Mouse (Mus musculus) urinary bladder, adult 2 months (tissue): ENCODE data around the gene Olfr811. TPM values are rescaled to one million over a fixed set of nuclear protein-coding genes. Genes with fewer than 3 reads are reported as not detected.

ENCODE experiments used
- DNase-seq: peaks from one replicate; pipeline ENCODE4 v3.0.0; 2022; ENCODE audit warnings: low spot score
- polyA plus RNA-seq: library from polyadenylated mRNA; depleted of rRNA; stranded (reverse); fragments of >200 nt; gene quantifications from 2 replicates; pipeline ENCODE4 v1.2.3, GENCODE M21; 2012; rRNA removed

Gene Olfr811
- polyA plus RNA-seq, result not detected in 2 replicates

- no peak for DNase-seq
Observed at GRCm38 (mm10) chr10:129804296-129804695, at the start of gene Olfr811. TSS of gene Olfr811 (minus strand) at chr10:129804396.

DNA sequence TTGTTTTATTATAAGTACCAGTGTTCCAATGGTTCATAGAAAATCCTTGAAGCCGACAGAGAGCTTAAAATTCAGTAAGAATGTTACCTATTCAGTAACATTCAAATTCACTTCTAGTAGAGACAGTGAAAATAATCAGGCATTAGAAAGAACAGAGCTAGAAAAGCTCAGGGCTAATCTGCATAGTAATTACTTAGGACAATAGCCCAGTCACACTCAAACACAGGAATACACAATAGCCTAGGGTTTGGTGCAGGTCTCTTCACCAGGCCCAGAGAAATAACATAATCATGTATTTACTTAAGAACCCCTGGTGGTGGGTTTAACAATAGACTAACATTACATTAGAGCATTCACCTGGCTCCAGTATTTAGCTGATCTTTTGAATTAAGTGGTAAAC, 43.1 kb upstream of the Olfr811 start:
- no peak for DNase-seq

DNA sequence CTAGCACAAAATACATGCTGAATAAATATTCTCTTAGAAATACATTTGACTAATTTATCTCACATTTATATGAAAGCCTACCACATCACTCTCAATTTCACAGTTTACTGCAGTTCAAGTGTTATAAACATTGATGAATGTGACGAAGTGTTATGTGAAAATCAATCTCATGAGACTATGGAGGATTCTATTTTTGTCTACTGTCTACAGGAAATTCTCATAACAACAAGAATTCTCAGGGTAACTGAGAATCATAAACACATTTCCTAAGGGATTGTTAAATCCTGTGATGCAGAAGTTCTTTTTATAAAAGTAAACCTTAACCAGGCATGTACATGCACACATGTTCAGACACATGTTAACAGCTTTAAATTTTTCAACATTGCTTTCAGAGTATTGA, 41.8 kb upstream of the Olfr811 start, which contains the start of gene Olfr812:
Olfr812 (minus strand) TSS at position 101 of the 400 bp plus-strand sequence.
- DNase-seq, result no peak

DNA sequence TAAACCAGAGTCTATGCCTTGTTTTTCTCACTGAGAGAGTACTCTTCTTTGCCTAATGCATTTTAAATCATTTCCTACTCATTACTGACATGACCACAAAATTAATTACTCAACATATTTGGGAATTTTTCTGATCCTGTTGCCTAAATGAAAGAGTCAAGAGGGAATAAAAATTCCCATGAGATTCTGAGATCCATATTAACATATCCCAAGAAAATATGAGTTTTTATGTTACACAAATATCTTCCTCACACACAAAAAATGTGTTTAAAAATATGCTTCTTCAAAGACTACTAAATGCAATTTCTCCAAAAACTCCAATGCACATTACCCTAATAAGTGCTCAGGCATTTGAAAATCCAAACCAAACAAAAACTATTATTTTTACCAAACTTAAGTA, 9.4 kb downstream of the Olfr811 start, which contains the start of gene Olfr810:
Olfr810 (minus strand) TSS at position 101 of the 400 bp plus-strand sequence.
- no peak for DNase-seq

- DNase-seq, result no peak
Observed at GRCm38 (mm10) chr10:129778123-129778522, 26.1 kb downstream of the Olfr811 start.

- DNase-seq, result no peak
Observed at GRCm38 (mm10) chr10:129774338-129774737, 29.9 kb downstream of the Olfr811 start, which contains the start of gene Olfr809. TSS of gene Olfr809 (plus strand) at chr10:129774638.

GRCm38 (mm10) chr10:129765182-129765581, 39.0 kb downstream of the Olfr811 start, which contains the start of gene Olfr808:
TSS of gene Olfr808 (plus strand) at chr10:129765482.
- DNase-seq, result no peak

- DNase-seq, result no peak
Observed at GRCm38 (mm10) chr10:129757693-129758092, 46.5 kb downstream of the Olfr811 start, which contains the start of gene Olfr807. TSS of gene Olfr807 (minus strand) at chr10:129757793.

Other genes with a start within 250 kb of the Olfr811 start
- not detected in 2 replicates for gene Olfr794, start 236.7 kb downstream of the Olfr811 start, polyA plus RNA-seq
- not detected in 2 replicates for gene Olfr796, start 191.8 kb downstream of the Olfr811 start, polyA plus RNA-seq
- gene Olfr798, start 176.5 kb downstream of the Olfr811 start, polyA plus RNA-seq, result not detected in 2 replicates
- not detected in 2 replicates for gene Olfr799, start 166.9 kb downstream of the Olfr811 start, polyA plus RNA-seq
- not detected in 2 replicates for gene Olfr800, start 146.7 kb downstream of the Olfr811 start, polyA plus RNA-seq
- not detected in 2 replicates for gene Olfr801, start 130.5 kb downstream of the Olfr811 start, polyA plus RNA-seq
- gene Olfr802, start 116.2 kb downstream of the Olfr811 start, polyA plus RNA-seq, result not detected in 2 replicates
- not detected in 2 replicates for gene Olfr803, start 110.1 kb downstream of the Olfr811 start, polyA plus RNA-seq
- gene Olfr804, start 101.2 kb downstream of the Olfr811 start, polyA plus RNA-seq, result not detected in 2 replicates
- gene Olfr805, start 75.0 kb downstream of the Olfr811 start, polyA plus RNA-seq, result not detected in 2 replicates
- gene Olfr806, start 62.5 kb downstream of the Olfr811 start, polyA plus RNA-seq, result not detected in 2 replicates
- not detected in 2 replicates for gene Olfr807, start 46.6 kb downstream of the Olfr811 start, polyA plus RNA-seq
- gene Olfr808, start 38.9 kb downstream of the Olfr811 start, polyA plus RNA-seq, result not detected in 2 replicates
- gene Olfr809, start 29.8 kb downstream of the Olfr811 start, polyA plus RNA-seq, result not detected in 2 replicates
- gene Olfr810, start 9.5 kb downstream of the Olfr811 start, polyA plus RNA-seq, result not detected in 2 replicates
- not detected in 2 replicates for gene Olfr812, start 41.7 kb upstream of the Olfr811 start, polyA plus RNA-seq
- gene Olfr813, start 51.0 kb upstream of the Olfr811 start, polyA plus RNA-seq, result not detected in 2 replicates
- gene Olfr814, start 75.5 kb upstream of the Olfr811 start, polyA plus RNA-seq, result not detected in 2 replicates
- gene Olfr815, start 101.5 kb upstream of the Olfr811 start, polyA plus RNA-seq, result not detected in 2 replicates
- not detected in 2 replicates for gene Olfr816, start 111.2 kb upstream of the Olfr811 start, polyA plus RNA-seq
- gene Olfr818, start 144.7 kb upstream of the Olfr811 start, polyA plus RNA-seq, result not detected in 2 replicates
- not detected in 2 replicates for gene Olfr819, start 162.9 kb upstream of the Olfr811 start, polyA plus RNA-seq
- not detected in 2 replicates for gene Olfr247, start 171.7 kb upstream of the Olfr811 start, polyA plus RNA-seq
- not detected in 2 replicates for gene Gm10310, start 180.7 kb upstream of the Olfr811 start, polyA plus RNA-seq
- gene Olfr820, start 208.2 kb upstream of the Olfr811 start, polyA plus RNA-seq, result not detected in 2 replicates
- not detected in 2 replicates for gene Olfr821, start 226.0 kb upstream of the Olfr811 start, polyA plus RNA-seq